Mouse (Mus musculus) limb, embryonic 13.5 days (tissue): Measurements from ENCODE around the gene Gsto1. TPM values are rescaled to one million over a fixed set of nuclear protein-coding genes. Genes with fewer than 3 reads are reported as not detected.
A peak's percentile ranks its signal among the peaks of the same experiment; 100 is the strongest.

Experiments
- ATAC-seq: fragments of 200-750 bp; cut with Nextera tagmentation; 2 replicates; pipeline ENCODE4 v1.8.0; 2017; ENCODE audit warnings: low read depth, moderate number of reproducible peaks, moderate TSS enrichment; ENCODE audit not compliant: low FRiP score
- H3K27ac ChIP-seq: fragments of 300-500 bp; sonication (generic); 2 replicates; pipeline ENCODE4 v1.5.1; 2015; ENCODE audit warnings: inconsistent platforms, mild to moderate bottlenecking, moderate library complexity
- H3K27me3 ChIP-seq: fragments of 300-500 bp; sonication (generic); 2 replicates; pipeline ENCODE4 v1.6.1; 2015; ENCODE audit warnings: mild to moderate bottlenecking, inconsistent platforms
- H3K36me3 ChIP-seq: fragments of 300-500 bp; sonication (generic); 2 replicates; pipeline ENCODE4 v1.6.1; 2015; ENCODE audit warnings: inconsistent platforms, mild to moderate bottlenecking, moderate library complexity
- H3K4me1 ChIP-seq: fragments of 300-500 bp; sonication (generic); 2 replicates; pipeline ENCODE4 v1.6.1; 2015; ENCODE audit warnings: inconsistent platforms
- H3K4me2 ChIP-seq: fragments of 300-500 bp; sonication (generic); replicated peaks from 2 replicates; pipeline ENCODE4 v1.6.1; 2015; ENCODE audit warnings: inconsistent platforms, mild to moderate bottlenecking, moderate library complexity
- H3K4me3 ChIP-seq: fragments of 300-500 bp; sonication (generic); 2 replicates; pipeline ENCODE4 v1.5.1; 2015; ENCODE audit warnings: moderate library complexity, mild to moderate bottlenecking, inconsistent platforms
- H3K9ac ChIP-seq: fragments of 300-500 bp; sonication (generic); 2 replicates; pipeline ENCODE4 v1.6.1; 2015; ENCODE audit warnings: mild to moderate bottlenecking, inconsistent platforms
- H3K9me3 ChIP-seq: fragments of 300-500 bp; sonication (generic); 2 replicates; pipeline ENCODE4 v1.6.1; 2016; ENCODE audit warnings: inconsistent platforms
- whole genome bisulfite sequencing: fragments of 180-500 bp; shearing (Covaris S2); methylation state at CpG from one replicate; pipeline ENCODE4 v1.1.7; 2015; 5-methylcytosine and 5-hydroxymethylcytosine counted together
- polyA plus RNA-seq: library from polyadenylated mRNA; unstranded; fragments of >200 nt; fragmentation: Nextera tagmentation; extraction: Ambion mirVana; gene quantifications from 2 replicates; pipeline ENCODE4 v1.2.1, GENCODE M21; 2015

Gsto1 gene
- polyA plus RNA-seq, 1 experiment from 2014 or later, result 181 TPM

DNA sequence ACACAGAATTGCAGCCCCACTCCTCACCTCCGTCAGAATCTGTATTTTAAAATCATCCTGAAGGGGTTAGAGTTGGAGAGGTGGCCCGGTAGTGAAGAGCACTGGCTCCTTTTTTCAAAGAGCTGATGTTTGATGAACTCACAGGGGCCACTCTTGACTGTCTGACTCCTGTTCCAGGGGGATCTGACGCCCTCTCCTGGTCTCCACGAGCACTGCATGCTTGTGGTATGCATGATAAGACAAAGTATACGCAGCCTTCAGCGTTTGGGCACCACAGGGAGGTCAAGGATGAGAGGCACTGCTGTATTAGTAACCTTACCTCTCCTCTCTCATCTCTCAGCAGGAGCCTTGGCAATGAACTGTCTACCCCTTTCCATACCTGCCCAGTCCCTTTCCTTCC, 45.2 kb downstream of the Gsto1 start:
- no peaks in the 10 kb centered on the region for H3K9me3 ChIP-seq
- no peak for ATAC-seq
- H3K27ac ChIP-seq, result peak overlapping the region; percentile 10; the same call in 1 of the 2 replicates
- no peak overlapping the region for H3K9ac ChIP-seq
- no peak overlapping the region for H3K4me3 ChIP-seq
- no peak overlapping the region for H3K4me2 ChIP-seq
- H3K36me3 ChIP-seq, result peaks cover 56% of the 10 kb centered on the region
- 64% methylated on average over 6 of the region's 6 CpGs for whole genome bisulfite sequencing
- peaks cover 40% of the 10 kb centered on the region for H3K4me1 ChIP-seq
- H3K27me3 ChIP-seq, result no peaks in the 10 kb centered on the region

DNA sequence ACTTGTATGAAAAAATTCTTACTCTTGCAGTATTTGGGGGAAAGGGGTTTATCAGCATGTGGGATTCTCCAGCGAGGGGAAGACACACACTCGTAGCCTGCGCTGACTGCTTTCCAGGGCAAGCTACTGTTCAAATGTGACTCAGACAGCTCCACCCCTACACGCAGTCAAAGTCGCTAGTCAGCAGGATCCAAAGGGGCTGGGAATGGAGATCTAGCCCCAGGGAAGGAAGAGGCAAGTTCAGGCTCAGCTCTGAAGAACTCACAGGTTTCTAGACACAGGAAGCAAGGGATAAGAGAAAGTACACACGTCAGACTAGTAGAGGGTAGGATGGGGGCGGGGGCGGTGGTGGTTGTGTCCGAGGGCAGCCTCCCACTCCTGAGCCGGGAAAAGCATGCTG, 45.8 kb downstream of the Gsto1 start:
- no peaks in the 10 kb centered on the region for H3K9me3 ChIP-seq
- no peak for ATAC-seq
- H3K27me3 ChIP-seq, result no peaks in the 10 kb centered on the region
- H3K36me3 ChIP-seq, result peaks cover 51% of the 10 kb centered on the region
- H3K4me1 ChIP-seq, result peaks cover 45% of the 10 kb centered on the region
- no peak overlapping the region for H3K9ac ChIP-seq
- peak overlapping the region; percentile 10; the same call in 1 of the 2 replicates for H3K27ac ChIP-seq
- no peak overlapping the region for H3K4me3 ChIP-seq
- WGBS, result 82% methylated on average over 10 of the region's 10 CpGs
- no peak overlapping the region for H3K4me2 ChIP-seq

DNA sequence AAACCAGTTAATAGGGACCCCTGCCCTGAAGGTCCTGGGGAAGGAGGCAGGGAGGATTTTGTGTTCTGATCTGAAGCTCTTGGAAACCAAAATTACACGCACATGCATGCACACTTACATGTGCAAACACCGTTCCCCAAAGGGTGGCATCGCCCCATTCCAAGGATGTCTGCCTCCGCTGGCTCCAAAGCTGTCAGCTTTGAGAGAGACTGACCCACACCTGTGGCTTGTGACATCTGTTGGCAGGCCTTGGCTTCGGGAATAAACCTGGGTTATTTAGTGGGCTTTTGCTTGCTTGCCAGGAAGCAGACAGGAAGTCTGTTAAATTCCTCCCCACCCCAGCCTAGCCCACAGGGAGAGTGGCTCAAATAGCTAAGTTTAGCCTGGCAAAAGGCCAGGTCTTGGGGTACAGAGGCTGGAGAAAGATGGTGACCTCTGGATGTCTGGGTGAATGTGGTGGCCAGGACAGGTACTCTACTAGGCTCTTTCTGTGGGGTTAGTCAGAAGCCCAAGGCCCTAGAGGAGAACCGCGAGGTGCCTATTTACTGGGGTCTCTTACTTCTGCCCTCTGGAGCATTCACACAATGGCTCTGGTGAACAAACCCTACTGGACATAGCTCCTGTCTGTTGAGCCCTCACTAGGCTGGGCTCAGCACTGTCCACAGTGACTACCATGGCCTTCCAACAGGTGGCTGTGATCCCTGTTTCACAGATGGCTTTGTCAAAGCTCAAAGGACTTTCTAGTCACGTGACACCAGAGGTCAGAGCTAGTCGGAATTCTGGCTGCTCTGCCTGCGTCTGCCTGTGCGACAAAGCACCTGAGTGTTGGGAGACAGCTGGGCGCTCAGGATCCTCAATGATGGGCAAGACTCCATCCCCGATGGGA, 47.8 kb downstream of the Gsto1 start:
- Histone ChIP-seq H3K27ac (peak overlapping the region; percentile 61; the same call in 1 of the 2 replicates), H3K4me3 (no peak overlapping the region), H3K4me1 (peaks cover 47% of the 10 kb centered on the region), H3K36me3 (peaks cover 37% of the 10 kb centered on the region), H3K27me3 (no peaks in the 10 kb centered on the region), H3K4me2 (peak overlapping the region; percentile 25; the same call in 1 of the 2 replicates), H3K9me3 (no peaks in the 10 kb centered on the region), H3K9ac (no peak overlapping the region)
- WGBS, result 39% methylated on average over 13 of the region's 13 CpGs
- peak; percentile 24; the same call in 1 of the 2 replicates for ATAC-seq

DNA sequence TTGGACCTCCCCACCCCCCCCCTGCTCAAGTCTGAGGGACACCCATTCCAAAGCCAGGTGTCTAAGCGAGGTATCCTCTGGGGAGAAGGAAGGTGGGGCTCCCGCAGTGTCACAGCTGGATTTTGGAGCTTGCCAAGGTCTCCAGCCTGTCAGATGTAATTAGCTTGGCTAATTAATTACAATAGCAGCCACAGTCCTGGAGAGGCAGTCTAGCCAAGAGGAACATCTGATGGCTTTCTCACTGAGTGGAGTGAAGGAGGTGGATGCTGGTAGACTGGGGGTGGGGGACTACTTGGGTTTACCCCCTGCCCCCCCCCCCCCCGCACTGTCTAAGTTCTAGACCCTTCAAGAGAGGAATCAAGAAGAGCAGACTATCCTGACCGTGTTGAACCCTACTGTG, 48.9 kb downstream of the Gsto1 start:
- Histone ChIP-seq H3K36me3 (peaks cover 29% of the 10 kb centered on the region), H3K27me3 (no peaks in the 10 kb centered on the region), H3K9me3 (no peaks in the 10 kb centered on the region), H3K4me2 (no peak overlapping the region), H3K4me1 (peaks cover 53% of the 10 kb centered on the region), H3K27ac (no peak overlapping the region), H3K4me3 (no peak overlapping the region), H3K9ac (no peak overlapping the region)
- ATAC-seq, result no peak
- WGBS, result 54% methylated on average over 4 of the region's 4 CpGs

DNA sequence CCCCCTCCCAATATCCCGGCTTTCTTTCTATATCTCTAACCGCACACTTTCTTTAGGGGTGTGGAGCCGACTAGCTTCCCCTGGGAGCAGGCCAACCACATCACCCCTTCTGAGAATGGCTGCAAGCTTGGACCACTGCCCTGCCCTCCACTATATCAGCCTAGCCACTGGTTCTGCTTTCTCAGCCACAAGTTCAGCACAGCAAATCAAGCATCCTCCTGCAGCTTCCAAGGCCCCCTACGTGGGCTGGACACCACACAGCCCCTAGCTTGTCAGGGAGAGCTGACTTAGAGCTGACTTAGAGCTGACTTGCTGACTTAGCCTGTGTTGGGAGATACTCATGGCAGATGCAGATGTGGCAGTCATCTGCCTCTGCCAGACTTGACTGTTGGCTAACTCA, 50.3 kb downstream of the Gsto1 start:
- Histone ChIP-seq H3K9me3 (no peaks in the 10 kb centered on the region), H3K27ac (no peak overlapping the region; the same call in 1 of the 2 replicates), H3K36me3 (peaks cover 27% of the 10 kb centered on the region), H3K4me1 (peaks cover 67% of the 10 kb centered on the region), H3K27me3 (no peaks in the 10 kb centered on the region), H3K4me2 (no peak overlapping the region), H3K9ac (no peak overlapping the region), H3K4me3 (no peak overlapping the region)
- ATAC-seq, result no peak
- WGBS, result 79% methylated on average over 4 of the region's 4 CpGs

DNA sequence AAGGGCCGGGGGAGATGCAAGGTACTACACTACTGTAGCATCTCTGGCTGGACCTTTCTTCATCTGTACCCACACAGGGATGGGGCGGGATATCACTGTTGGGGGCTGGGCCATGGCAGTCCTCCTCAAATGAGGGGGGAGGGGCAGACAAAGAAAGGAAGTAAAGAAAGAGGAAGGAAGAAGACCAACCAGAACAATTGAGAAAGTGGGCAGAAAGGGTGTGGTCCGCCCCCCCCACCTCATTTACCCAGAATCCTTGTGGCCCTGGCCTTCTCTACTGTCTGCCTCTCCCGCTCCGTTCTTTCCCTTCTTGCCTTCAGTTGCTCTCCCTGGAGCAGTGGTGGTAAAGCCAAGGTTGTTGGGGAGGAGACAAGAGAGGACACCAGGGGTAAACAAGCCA, 50.8 kb downstream of the Gsto1 start:
- Histone ChIP-seq H3K9ac (no peak overlapping the region), H3K27me3 (no peaks in the 10 kb centered on the region), H3K27ac (no peak overlapping the region), H3K4me2 (no peak overlapping the region), H3K9me3 (no peaks in the 10 kb centered on the region), H3K4me3 (no peak overlapping the region), H3K4me1 (peaks cover 70% of the 10 kb centered on the region), H3K36me3 (peaks cover 24% of the 10 kb centered on the region)
- WGBS, result 85% methylated on average over 5 of the region's 5 CpGs
- ATAC-seq, result no peak

DNA sequence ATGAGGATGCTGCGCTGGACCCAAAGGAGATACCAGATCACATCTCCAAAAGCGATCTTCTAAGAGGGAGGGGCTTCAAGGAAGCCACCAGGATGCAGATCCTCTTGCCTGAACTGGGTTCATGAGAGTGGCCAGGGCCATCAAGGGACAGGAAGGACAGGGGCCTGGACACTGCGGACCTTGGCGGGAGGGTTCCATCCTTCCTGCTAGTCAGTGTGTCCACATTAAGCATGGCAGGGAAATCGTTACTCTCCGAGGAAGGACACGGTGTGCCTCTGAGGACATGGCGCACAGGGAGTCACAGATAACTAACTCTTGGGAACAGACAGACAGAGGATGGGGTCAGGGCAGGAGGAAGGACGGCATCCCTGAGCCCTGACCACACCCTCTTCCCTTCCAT, 52.8 kb downstream of the Gsto1 start:
- no peak for ATAC-seq
- H3K27ac ChIP-seq, result no peak overlapping the region
- no peak overlapping the region for H3K9ac ChIP-seq
- 91% methylated on average over 9 of the region's 9 CpGs for WGBS
- H3K4me2 ChIP-seq, result no peak overlapping the region
- peaks cover 31% of the 10 kb centered on the region for H3K36me3 ChIP-seq
- H3K27me3 ChIP-seq, result no peaks in the 10 kb centered on the region
- no peak overlapping the region for H3K4me3 ChIP-seq
- H3K9me3 ChIP-seq, result no peaks in the 10 kb centered on the region
- peaks cover 63% of the 10 kb centered on the region for H3K4me1 ChIP-seq

DNA sequence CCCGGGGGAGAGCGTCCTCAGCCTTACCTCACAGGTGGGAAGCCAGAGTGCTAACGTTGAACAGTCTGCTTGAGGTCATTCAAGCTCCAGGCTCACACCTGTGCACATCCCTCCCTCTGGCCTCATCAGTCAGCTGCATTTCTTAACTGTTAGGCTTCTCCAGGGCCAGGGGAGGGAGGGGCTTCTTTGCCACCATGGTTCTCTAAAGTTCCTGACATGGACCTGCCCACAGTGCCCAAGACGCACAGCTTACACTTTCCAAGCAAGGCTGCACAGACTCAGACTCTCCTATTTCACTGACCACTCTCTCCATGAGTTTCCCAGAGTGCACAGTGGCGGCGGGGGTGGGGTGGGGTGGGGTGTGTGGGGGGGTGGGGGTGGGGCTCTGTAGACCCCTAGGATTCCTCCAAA, 54.2 kb downstream of the Gsto1 start:
- WGBS, result 19% methylated on average over 6 of the region's 6 CpGs
- H3K4me1 ChIP-seq, result peaks cover 57% of the 10 kb centered on the region

DNA sequence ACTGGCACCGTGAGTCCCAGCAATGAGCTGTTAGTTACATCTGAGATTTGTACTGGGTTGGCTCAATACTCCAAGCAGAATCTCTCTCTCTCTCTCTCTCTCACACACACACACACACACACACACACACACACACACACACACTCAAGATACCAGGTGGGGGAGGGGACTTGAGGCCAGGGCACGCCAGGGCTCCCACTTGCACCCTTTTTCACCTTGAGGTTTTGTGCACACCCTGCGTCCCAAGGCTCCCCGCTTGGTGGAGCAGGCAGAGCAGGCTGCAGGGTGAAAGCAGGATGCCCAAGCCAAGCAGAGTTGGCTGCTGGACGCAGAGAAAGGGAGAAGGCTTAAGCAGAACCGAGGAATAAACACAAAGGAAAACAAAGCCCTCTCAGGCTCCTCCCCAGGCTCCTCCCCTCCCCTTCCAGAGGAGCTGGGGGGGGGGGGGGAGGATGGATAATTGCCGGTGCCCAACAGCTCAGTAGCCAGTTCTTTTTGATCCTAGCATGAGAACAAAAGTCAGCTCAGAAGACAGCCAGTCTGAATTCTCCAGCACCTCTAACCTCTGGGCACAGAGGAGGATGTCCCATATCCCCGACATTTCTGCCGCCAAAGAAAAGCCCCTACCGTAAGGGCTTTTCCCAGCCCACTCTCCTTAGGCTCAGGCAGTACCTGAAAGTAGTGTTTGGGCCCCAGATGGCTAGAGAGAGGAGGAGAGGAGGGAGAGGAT, 54.8 kb downstream of the Gsto1 start:
- Histone ChIP-seq H3K4me2 (peak overlapping the region; percentile 62), H3K27ac (peak overlapping the region; percentile 89), H3K9ac (peak overlapping the region; percentile 77), H3K36me3 (peaks cover 38% of the 10 kb centered on the region), H3K27me3 (no peaks in the 10 kb centered on the region), H3K9me3 (no peaks in the 10 kb centered on the region), H3K4me3 (peak overlapping the region; percentile 38), H3K4me1 (peaks cover 60% of the 10 kb centered on the region)
- peak; percentile 58; the same call in 1 of the 2 replicates for ATAC-seq
- 2% methylated on average over 10 of the region's 10 CpGs for WGBS

More for the DNA sequence above, 54.2 kb downstream of the Gsto1 start:
- peak; percentile 35; the same call in 1 of the 2 replicates for ATAC-seq
- Histone ChIP-seq H3K4me3 (peak overlapping the region; percentile 38; the same call in 1 of the 2 replicates), H3K36me3 (peaks cover 34% of the 10 kb centered on the region), H3K9me3 (no peaks in the 10 kb centered on the region), H3K27ac (peak overlapping the region; percentile 89; the same call in 1 of the 2 replicates), H3K27me3 (no peaks in the 10 kb centered on the region), H3K9ac (peak overlapping the region; percentile 77; the same call in 1 of the 2 replicates), H3K4me2 (peak overlapping the region; percentile 62)

DNA sequence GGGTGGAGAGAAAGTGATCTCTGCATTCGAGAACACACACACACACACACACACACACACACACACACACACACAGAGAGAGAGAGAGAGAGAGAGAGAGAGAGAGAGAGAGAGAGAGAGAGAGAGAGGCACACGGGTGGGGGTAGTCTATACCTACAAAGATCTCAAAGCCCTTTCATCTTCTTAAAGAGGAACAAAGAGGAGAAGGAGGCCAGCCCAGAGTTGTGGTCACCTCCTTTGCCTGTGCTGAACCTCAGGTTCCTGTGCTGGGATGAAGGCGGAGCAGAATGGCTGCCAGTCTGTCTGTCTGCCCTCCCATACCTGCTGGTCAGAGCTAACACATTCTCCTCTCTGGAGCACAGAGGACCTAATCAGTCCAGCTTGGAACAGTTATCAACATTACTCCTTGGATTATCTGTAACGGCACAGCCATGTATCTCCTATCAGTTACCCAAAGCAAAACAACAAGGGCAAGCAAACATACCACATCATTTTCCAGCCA, 55.4 kb downstream of the Gsto1 start:
- H3K9ac ChIP-seq, result peak overlapping the region; percentile 77
- peak overlapping the region; percentile 89; the same call in 1 of the 2 replicates for H3K27ac ChIP-seq
- peaks cover 34% of the 10 kb centered on the region for H3K36me3 ChIP-seq
- H3K4me1 ChIP-seq, result peaks cover 58% of the 10 kb centered on the region
- H3K4me2 ChIP-seq, result peak overlapping the region; percentile 62
- H3K4me3 ChIP-seq, result peak overlapping the region; percentile 38
- H3K27me3 ChIP-seq, result no peaks in the 10 kb centered on the region
- no peak for ATAC-seq
- no peaks in the 10 kb centered on the region for H3K9me3 ChIP-seq
- WGBS, result 39% methylated on average over 4 of the region's 4 CpGs

DNA sequence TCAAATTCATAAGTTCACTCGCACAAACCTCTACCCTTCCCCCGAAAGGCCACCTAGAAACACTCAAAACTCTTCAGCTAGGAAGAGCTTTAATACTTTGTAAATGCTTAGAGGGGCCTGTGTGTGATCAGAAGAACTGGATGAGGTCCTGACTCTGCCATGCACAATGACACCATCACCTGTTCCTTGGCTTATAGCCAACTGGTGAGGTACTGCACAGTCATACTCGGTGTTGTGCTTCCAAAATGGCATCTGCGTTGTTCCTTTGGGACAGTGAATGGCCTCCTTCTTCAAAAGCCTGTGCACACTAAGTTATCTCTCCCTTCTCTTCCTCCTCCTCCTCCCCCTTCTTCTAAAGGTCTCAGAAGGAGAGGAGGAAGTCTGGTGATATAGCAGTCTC, 56.0 kb downstream of the Gsto1 start:
- peaks cover 57% of the 10 kb centered on the region for H3K4me1 ChIP-seq
- no peak overlapping the region for H3K4me2 ChIP-seq
- ATAC-seq, result no peak
- no peaks in the 10 kb centered on the region for H3K27me3 ChIP-seq
- no peak overlapping the region for H3K4me3 ChIP-seq
- no peaks in the 10 kb centered on the region for H3K9me3 ChIP-seq
- peaks cover 34% of the 10 kb centered on the region for H3K36me3 ChIP-seq
- WGBS, result 83% methylated on average over 4 of the region's 4 CpGs
- peak overlapping the region; percentile 22; the same call in 1 of the 2 replicates for H3K27ac ChIP-seq
- no peak overlapping the region for H3K9ac ChIP-seq

DNA sequence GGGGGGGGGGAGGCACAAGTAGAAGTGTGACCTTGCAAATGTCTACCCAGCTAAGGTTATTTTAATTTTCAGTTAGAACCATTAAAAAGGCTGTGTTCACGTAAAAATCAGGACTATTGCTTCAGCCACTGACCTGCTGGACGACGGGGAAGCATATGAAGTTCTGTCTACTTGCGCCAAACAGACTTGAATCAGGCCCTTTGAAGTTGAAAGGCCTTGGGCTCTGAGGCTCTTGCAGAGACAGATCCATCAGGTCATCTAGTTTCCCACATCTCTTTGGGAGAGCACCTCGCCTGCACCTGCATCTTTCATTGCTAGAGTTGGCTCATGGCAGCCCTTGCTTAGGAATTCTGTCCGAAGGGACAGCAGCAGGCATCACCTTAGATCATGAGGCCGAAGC, 58.6 kb downstream of the Gsto1 start:
- H3K9ac ChIP-seq, result no peak overlapping the region
- H3K36me3 ChIP-seq, result peaks cover 26% of the 10 kb centered on the region
- no peaks in the 10 kb centered on the region for H3K9me3 ChIP-seq
- WGBS, result 65% methylated on average over 7 of the region's 7 CpGs
- no peak overlapping the region for H3K27ac ChIP-seq
- no peaks in the 10 kb centered on the region for H3K27me3 ChIP-seq
- no peak overlapping the region for H3K4me3 ChIP-seq
- ATAC-seq, result no peak
- H3K4me1 ChIP-seq, result peaks cover 77% of the 10 kb centered on the region
- H3K4me2 ChIP-seq, result no peak overlapping the region
